Mouse (Mus musculus): ENCODE data around the gene Cp.
"Not testable (repeated sequence)": the region's sequence is repeated elsewhere in the genome, so short reads cannot be mapped to it uniquely, and the experiment has no call there.

The Cp gene

DNA sequence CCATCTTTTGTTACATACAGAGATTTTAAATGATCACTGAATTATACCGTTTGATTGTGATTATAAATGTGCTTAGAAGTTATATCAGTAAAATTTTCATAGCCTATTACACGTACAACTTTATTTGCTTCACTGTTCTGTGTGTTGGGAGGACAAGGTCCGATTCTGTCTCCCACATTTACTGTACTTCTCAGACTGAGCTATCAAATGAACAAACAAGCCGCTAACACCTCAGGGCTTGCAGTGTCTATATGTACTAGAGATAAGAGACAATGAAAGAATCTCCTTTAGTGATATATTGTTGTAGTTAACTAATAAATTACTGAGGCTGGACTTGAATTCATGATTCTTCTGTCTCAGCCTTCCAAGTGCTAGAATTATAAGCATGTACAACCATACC, 50.4 kb downstream of the Cp start:
- DNase-seq (ENCODE audit: extremely low spot score) = no peak

DNA sequence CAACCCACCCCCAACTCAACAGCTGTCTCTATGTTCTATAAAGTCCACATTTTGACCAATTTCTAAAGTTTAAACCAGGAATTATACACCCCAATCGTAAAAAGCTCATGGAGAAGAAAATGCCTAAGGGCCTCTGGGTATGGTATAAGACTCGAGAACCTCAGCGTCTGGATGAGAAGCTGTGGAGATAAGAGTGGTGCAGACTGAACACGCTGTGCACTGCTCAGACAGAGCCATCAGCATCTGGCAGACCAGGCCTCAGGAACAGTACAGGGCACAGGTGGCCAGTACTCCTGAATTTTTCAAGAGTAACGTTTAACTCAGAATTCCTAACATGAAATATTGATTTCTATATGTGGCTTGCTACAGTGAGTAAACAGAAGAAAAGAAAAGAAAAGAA, 50.9 kb downstream of the Cp start:
- DNase-seq (ENCODE audit: extremely low spot score) = no peak

DNA sequence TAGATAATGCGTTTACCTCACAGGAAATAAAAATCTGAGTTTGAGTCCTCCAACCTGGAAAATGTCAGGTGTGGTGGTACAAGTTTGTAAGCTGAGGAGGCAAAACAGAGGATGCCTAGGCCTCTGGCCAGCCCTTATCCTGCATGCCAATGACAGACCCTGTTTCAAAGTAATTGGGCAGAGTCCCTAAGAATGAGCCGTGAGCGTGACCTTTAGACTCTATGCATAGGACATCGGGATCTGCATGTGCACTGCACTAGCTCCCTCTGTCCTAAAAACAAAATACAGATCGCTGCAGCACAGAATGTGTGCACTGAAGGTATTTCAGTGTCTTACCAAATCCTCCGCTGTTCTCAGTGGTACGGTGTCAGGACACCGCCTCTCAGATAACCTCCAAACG, 53.6 kb downstream of the Cp start:
- DNase-seq (ENCODE audit: extremely low spot score) = no peak

DNA sequence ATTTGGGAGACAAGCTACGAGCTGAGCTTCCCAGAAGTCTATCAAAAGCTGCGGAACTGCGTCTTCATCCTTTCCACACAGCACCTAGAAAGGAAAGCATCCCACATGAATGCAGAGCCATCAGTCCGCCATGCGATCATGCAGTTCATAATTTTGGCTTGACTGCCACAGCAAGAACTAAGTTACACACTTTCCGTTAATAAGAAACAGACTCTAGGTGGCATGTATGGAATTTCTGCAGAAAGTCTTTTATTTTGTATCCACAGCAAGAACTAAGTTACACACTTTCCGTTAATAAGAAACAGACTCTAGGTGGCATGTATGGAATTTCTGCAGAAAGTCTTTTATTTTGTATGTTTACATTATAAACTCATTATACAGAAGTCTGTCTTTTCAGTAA, 54.1 kb downstream of the Cp start:
- DNase-seq (ENCODE audit: extremely low spot score) = not testable (repeated sequence)

DNA sequence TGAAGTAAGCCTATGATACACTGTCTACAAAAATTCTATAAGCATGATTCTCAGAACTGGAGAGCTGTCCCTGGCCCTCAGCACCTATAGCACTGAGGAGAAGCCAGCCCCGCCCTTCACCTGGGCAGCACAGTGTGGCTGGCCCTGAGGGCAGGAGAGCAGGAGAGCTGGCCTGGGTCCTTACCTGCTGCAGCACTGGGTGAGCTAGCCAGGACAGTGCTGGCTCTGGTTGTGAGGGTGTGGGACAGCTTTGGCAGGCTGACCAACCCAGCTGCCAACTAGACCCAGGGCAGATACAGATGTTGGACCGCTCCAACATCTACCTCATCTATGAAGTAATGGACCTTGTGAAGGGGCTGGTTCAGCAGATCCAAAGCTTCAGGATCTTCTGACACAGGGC, 57.6 kb downstream of the Cp start:
- DNase-seq (ENCODE audit: extremely low spot score) = no peak

DNA sequence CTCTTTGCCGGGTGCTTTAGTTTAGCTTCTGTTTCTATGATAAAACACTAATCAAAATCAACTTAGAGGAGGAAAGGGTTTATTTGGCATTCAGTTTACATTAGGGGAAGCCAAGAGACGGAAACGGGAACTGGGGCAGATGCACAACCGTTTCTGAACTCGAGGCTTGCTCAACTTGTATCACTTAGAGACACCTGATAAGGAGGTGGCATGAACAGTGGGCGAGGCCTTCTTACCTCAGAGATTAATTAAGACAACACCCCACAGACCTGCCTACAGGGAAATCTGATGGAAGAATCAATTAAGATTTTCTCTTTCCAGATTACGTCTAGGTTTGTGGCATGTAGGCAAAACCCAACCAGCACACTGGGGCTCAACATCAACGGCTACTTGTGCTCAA, 61.2 kb downstream of the Cp start:
- DNase-seq (ENCODE audit: extremely low spot score) = no peak

DNA sequence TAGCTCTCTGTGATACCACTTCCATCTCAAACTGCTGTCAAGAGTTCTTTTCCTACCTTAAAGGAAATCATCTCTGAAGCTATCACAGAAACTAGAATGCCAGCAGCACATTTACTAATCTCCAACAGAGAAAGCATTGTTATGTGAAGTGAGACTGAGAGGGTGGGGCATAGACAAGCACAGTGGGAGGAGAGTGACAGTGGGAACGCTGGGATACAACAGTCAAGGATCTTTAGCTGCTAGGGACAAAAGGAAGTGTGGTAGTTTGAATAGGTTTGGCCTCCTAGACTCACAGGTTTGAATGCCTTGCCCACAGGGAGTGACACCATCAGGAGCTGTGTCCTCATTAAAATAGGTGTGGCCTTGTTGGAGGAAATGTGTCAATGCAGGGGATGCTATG, 67.0 kb downstream of the Cp start:
- no peak for DNase-seq (ENCODE audit: extremely low spot score)

DNA sequence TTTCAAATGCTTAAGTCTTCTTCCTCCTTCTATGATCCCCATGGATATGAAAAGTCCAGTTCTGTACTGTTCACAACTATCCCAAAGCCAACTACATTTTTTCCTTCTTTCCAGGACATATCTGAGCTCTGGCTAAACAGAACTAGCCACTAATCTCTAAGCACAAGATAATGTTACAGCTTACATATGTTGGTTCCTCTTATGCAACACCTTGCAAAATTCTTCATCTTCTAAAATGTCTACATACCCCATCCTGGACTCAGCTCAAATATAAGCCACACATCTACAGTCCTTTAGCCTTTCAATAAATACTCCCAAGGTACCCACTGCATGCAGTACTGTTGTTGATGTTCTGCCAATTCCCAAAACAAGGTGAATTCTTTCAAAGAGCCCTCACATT, 69.6 kb downstream of the Cp start:
- no peak for DNase-seq (ENCODE audit: extremely low spot score)

DNA sequence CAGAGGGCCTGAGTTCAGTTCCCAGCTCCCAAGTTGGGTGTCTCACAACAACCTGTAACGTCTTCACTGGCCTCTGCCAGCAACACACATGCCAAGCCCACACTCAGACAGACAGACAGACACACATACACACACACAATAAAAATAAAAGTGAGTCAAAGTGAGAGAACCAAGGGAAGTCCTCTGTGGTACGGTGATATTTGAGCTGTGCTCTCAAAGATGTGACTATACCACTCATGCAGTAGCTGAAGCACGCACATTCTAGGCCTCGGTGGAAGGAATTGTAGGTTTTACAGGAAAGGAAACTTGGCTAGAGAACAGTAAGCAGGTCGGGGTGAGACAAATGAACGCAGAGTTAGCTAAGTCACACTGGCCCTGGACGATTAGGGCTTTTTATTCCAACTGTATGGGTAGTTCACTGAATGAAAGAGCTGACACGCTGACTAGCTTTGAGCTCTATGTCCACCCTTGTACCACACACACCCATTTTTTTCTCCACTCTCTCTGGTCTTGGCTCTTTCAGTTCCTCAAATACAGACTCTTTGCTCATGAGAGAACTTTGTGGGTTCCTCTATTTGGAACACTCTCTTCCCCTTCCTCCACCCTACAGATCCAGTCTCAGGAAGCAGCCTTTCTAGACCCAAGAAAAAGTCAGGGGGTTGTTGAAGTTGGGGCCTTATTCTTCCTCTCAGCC, 70.3 kb downstream of the Cp start:
- DNase-seq (ENCODE audit: extremely low spot score) = no peak

DNA sequence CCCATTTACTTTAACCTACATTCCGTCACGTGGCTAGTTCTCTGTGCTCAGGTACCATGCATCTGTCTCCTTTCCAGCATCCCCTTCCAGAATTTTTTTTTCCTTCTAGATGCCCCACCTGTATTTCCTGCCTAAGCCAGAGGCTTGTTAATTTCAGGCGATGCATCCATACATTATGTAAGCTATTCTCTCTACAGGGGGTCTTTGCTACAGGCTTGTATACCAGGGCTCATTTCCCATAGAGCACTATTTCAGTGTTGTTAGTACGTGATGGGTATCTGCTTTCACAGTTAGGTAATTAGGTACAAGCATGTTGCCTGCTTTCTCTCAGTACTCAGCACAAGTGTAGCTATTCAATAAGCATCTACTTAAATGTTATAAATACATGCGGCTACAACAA, 70.9 kb downstream of the Cp start:
- no peak for DNase-seq (ENCODE audit: extremely low spot score)

DNA sequence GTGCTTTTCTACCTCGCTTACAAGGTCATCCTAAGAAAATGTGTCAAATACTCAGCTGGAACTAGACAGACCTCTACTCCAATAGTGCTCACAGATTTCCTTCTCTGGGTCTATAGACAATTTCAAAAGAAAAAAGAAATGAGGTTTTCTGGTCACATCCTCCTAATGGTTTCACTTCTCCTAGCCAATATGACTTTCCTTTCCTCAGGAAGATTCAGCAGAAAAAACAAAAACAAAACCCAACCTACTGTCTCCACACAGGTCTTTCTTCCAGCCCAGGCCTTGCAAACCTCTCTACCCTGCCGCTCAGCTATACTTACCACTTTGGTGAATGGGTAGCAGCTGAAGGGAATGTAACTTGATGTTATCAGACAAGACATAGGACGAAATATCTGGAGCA, 71.8 kb downstream of the Cp start:
- DNase-seq (ENCODE audit: extremely low spot score) = no peak

DNA sequence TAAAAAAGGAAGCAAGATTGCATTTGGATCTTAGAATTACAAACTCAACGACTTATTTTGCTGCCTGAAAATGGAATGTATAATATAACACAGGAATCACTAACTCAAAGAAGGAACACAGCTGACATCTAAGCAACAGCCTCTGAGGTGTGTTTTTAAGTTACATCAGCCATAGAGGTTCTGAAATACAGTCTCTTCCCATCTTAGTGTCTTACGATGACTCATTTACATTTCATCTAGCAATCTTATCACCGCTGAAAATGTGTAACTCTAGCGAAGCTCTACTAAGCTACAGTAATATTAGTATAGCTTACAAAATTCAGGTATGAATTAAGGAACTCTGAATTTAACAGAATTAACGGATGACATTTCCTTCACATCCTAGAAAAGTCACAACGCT, 74.0 kb downstream of the Cp start:
- no peak for DNase-seq (ENCODE audit: extremely low spot score)

DNA sequence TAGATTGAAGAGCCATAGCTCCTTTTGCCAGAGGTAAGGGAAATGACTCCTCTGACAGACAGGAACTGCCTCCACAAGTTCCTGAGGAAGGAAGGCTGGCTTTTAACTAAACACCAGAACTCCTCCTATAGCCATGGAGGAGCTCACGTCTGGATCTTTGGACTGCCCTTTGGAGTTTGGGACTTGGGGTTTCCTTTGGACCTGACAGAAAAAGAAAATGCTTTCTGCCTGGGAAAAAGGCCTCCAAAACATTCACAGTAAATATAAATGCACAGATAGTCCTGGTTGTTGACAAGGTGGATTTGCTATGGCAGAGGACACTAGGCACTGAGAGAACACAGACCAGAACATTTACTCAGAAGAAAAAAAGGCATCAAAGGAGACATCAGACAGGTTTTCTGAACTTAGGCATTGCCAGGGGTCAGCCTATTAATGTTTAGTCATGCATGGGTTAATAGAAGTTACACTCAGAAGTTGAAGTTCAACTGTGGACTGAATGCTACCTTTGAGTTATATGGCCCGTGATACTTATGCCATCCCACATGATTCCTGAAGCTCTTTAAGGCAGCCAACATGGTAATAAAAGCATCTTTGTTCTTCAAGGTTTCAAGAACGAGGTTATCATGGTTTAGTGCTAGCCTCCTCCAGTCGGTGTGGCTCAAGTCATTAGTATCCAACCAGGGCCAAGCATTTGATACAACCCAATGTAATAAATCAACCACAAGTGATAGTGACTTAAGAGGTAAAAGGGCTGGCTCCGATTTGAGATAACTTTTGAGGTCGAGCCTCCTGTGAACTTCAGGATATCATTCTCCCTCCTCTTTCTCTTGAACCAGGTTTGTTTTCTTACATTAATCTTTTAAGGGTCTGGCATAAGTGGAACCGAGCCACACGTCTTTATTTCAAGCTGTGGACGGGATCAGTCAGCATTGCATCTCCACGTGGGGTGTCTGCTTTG, 77.2 kb downstream of the Cp start:
- DNase-seq (ENCODE audit: extremely low spot score) = no peak

DNA sequence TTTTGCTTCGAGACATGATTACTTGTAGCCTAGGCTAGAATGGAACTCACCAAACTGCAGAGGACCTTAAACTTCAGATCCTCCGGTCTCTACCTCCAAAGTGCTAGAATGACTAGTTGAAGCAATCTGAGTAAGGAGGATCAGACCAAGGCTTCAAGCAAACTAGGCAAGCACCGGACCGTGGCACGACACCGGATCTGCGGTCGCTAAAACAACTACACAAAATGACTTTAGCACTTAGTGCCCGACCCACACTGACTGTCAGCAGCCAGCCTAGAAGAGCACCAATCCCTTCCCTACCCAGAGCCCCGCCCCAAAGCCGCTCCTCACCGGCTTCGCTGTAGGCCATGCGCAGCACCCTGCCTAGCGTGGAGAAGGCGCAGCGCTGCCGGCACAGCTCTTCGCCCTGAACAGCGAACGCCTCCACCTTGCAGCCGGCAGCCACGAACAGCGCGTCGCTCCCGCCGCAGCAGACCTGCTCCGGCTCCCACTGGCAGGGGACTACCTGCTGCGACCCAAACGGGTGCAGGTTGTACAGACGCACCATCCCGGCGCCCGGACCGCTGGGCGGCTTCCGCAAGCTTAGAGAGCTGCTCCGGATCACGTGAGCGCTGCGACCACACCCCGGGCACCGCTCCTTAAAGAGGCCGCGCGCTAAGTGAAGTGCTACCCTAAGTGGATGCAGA, 78.0 kb downstream of the Cp start, which contains the start of gene Hps3:
Hps3 (minus strand) TSS at position 597 of the 686 bp plus-strand sequence.
- peak; percentile 87 for DNase-seq (ENCODE audit: extremely low spot score)

DNA sequence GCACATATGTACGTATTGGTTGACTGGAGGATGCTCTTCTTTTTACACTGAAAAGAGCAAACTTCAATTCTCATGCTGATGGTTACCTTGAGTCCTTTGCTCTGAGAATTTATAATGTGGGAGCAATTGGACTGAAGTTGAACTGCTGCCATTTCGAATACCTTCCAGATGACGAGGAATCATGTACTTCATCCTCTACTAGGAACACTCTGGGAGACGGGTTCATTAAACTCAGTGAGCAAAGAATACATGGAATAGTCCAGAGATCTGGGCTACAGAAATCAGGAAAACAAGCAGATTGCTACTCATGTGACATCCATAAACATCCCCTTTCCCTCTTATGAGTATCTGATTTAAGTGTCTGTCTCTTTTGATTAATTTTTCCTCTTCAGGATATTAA, 79.2 kb downstream of the Cp start:
- DNase-seq (ENCODE audit: extremely low spot score) = no peak

DNA sequence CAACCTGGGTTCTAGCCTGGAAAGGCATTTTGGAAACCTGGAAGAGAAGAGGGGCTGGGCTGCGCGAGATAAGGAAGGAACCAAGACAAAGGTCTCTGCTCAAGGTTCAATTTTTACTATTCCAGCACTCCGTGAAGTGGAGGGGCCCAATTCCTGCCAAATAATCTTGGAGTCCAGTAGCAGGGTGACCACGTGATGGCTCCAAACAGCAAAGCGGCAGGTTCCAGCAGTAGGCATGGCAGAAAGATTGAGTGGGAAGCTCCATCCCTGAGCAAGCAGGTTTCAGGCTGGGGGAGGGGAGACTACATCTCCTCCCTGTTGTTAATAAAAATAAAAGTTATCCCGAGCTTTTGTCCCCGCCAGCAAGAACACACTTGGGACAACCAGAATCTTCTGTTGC, 84.6 kb downstream of the Cp start:
- not testable (repeated sequence) for DNase-seq (ENCODE audit: extremely low spot score)

DNA sequence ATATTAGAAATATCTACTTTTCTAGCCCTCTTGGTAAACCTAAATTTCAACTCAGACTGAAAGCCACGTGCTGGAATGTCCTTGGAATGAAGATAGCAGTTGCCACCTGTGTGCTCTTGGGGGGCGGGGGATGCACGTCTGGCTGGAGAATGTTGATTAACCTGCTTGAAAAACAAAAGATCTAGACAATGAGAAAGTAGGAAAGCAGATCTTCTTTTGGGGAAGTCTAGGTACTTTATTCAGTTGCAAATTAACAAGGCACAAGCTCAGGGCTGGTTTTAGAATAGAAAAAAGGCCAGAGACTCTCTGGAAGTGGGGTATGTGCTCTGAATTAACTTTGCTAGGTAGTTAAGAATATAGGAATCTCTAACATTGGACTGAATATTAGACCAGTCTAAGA, 87.9 kb downstream of the Cp start:
- not testable (repeated sequence) for DNase-seq (ENCODE audit: extremely low spot score)

DNA sequence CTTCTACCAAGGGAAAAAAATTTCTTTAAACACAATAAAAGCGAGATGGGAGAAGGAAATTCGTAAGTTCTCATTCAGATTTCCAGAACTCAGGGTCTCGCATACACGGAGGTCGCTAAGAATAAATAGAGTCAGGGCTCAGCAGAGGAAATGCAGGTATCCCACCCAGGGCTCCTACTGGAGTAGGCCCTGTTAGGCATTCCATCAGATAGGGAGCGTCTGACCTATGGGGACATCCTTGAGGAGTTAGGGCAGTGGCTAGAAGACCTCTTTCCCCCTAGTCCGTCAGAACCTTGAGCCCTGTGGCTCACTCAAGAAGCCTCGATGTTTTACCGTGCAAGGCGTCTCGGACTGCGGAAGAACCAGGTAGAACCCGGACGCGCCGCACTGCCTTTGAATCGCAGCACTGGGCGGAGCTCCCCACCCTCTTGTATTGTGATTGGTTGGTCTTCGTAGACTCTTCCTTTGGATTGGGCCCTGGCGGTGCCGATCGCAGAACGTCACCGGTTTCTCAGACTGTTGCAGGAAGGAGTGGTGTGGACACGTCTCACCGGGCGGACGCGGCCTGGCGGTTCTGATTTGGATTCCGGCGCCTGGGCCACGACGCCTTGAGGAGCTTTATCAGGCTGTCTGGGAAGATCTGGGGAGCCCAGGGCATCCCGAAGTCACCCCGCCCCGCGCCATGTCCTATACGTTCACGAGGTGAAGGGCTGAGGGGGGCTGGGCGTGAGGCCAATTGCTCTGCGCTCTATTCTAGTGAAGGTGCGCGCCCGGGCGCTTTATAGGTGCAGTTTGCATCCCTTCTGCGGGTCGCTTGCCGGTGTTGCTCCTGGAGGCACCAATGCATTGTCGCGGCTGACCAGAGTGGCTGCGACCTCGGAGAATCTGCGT, 100.7 kb downstream of the Cp start, which contains the start of gene Hltf:
Hltf (plus strand) TSS at position 506 of the 891 bp plus-strand sequence.
- peak; percentile 92 for DNase-seq (ENCODE audit: extremely low spot score)

DNA sequence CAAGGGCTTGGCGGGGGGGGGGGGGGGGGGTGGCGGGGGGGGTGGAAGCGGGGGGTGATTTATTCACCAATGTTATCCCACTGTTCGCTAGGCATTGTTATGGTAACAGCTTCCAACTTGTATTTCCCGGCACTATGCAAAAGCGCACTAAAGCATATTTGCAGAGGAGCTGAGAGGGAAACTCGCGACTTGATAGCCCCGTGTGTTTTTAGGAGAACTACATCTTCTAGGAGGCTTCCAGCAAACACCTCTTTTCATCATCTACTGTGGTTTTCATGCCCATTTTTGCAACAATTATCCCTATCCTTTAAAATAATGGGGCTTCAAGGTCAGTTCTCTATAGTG, 101.3 kb downstream of the Cp start:
- DNase-seq (ENCODE audit: extremely low spot score) = no peak
